Mouse (Mus musculus) embryo, embryonic 11 days (tissue): ENCODE results near the gene Por.

Experiments
- DNase-seq: peaks from one replicate; pipeline ENCODE4 v3.0.0-alpha.2; 2015

The Por gene

DNA sequence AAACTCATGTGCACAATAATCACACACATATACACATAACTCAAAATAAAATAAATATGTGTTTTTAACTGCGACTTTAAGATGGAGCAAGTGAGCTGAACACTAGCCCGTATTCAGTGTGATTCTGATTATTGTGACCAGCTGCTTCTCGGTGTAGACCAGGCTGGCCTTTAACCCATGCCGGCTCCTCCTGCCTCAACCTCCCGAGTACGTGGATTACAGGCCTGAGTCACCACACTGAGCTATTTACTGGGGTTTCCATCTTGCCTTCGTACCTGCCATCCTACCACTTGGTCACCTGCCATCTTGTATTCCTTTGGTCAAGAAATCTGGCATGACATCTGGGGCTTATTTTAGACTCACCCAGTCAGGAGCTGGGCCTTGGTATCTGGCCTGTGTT lies 33.6 kb downstream of the Por start:
- no peak for DNase-seq

GRCm38 (mm10) chr5:135705383-135705782 lies 35.5 kb downstream of the Por start:
- DNase-seq, result no peak

DNA sequence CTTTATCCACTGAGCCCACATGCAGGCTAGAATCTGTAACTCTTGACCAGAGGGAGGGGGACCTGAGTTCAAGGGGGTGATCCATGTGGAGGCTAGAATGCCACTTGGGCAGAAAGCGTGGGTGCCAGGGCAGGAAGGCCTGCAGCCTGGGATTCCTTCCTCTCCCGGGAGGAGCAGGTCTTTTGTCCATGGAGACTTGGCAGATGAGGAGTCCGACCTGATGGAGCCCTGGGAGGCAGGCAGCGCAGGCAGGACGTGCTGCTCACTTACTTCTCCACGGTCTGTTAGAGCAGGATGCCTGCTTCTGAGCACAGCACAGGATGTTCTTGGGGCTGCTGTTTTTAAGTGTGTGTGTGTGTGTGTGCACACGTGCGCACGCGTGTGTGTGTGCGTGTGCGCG lies 37.2 kb downstream of the Por start:
- no peak for DNase-seq

- DNase-seq, result no peak
These were observed 38.0 kb downstream of the Por start for GRCm38 (mm10) chr5:135707855-135708254.

DNA sequence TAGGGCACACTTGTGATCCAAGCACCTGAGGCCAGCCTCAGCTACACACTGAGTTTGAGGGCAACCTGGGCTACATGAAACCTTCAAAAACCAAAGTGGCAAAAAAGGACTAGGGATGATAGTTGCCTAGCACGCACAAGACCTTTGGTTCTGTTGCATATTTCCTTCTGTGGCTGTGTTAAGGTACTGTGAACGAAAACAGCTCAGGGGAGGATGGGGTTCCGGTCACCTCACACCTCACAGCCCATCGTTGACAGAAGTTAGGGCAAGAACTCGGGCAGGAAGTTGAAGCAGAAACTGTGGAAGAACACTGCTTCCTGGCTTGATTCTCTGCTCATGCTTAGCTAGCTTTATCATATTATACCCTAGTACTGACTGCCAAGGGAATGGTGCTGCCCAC lies 39.9 kb downstream of the Por start:
- no peak for DNase-seq

DNA sequence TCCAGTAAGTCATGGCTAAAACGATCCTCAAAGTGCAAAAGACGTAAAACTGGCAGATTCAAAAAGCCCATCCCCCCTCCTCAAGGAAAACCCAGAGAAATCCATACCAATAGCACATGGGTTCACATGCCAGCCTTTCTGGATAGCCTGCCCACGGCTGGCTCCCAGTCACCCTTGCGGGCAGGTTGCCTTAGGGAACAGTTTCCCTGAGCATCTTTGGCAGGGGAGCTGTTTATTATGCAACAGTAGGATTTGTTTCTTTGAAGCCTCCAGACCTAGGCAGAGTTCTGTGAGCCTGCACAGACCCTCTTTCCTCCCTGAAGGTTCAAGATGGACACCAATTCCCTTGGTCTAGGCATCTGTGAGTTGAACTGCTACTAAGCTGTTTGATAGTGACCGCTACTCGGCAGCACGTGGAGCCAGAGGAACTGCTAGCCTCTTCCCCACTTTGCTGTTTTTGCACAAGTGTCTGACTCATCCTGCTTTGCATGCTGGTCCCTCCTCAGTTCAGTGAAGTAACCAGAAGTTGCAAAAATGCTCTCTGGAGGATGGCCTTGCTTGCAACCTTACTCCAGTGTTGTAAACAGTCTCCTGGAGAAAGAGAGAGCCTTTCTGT lies 40.9 kb downstream of the Por start:
- DNase-seq, result no peak

GRCm38 (mm10) chr5:135711582-135712355 lies 41.9 kb downstream of the Por start:
- no peak for DNase-seq

DNA sequence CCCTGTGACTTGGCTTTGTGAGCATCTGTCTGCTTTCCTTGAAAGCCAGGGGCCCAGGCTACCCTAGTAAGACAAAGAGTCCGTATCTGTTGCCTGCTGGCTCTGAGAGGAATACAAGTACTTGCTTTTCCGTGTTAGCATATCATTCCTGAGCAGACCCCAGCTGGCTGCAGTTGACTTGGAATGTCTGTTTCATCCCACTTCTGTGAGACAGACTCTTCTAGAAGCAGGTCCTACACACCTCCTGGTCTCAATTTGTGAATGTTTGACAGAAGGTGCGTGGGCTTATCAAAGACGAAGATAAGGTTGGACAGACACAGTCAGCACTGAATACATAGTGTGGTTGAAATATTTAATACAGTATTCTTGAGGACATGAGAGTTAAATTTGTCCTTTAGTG lies 43.0 kb downstream of the Por start:
- no peak for DNase-seq

DNA sequence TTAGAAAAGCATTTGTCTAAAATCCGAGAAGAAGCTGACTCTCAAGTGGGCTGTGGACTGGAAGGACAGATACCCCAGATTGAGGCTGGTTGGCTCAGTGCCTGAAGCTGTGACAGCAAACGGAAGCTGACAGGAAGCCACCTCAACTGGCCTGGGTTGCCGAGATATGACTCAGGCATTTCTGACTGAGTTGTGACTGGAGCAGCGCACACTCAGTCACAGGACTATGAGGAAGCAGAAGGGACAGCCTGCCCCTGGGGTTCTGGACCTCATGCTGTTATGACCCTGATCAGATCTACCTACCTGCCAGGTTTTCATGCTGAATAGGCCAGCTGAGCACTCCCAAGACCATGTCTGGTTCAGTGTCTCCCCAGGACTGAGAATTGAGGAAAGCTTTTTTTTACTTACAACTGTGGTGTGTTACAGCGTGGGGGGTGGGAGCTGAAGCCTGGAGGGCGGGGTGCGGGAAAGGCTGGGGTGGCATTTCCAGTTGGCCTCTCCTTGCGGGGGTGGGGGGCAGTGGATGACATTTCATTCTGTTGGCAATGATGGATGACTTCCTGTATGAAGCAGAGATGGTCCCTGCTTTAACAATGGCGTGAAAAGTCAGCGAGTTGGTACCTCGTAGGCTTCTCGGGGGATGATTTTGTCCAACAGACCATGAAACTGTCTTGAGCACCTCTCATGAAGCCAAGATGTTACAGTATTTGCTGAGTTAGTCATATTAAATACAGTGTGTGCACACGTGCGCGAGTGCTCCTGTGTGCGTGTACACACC lies 43.8 kb downstream of the Por start:
- DNase-seq, result peak; percentile 39

GRCm38 (mm10) chr5:135715624-135716023 lies 45.8 kb downstream of the Por start:
- DNase-seq, result peak; percentile 35

- DNase-seq, result no peak
These were observed 49.8 kb downstream of the Por start for GRCm38 (mm10) chr5:135719586-135720120.

- no peak for DNase-seq
These were observed 50.3 kb downstream of the Por start for GRCm38 (mm10) chr5:135720121-135720520.

GRCm38 (mm10) chr5:135721076-135721475 lies 51.2 kb downstream of the Por start:
- DNase-seq, result no peak

- DNase-seq, result no peak
These were observed 52.3 kb downstream of the Por start for GRCm38 (mm10) chr5:135722121-135722520.

DNA sequence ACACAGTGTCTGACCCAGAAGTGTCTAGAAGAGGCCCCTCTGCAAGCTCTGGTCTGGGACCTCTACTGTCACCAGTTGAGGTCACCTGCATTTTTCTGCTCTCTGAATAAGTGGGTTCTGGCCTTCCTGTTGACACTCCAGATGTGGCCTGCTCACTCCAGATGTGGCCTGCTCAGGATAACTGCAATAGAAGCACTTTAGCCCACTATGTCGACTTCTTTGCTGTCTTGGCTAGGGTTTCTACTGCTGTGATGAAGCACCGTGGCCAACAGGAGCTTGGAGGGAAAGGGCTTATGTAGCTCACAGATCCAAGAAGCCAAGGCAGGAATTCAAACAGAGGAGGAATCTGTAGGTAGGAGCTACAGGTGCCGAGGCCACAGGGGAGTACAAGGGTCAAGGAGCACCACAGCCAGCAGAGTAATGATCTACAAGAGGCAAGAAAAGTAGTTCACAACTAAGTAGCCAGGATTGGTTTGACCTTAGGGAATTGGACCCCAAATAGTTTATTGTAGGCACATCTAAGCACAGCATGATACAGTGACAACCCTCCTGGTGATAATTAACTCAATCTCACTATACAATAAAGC lies 53.4 kb downstream of the Por start:
- DNase-seq, result no peak

DNA sequence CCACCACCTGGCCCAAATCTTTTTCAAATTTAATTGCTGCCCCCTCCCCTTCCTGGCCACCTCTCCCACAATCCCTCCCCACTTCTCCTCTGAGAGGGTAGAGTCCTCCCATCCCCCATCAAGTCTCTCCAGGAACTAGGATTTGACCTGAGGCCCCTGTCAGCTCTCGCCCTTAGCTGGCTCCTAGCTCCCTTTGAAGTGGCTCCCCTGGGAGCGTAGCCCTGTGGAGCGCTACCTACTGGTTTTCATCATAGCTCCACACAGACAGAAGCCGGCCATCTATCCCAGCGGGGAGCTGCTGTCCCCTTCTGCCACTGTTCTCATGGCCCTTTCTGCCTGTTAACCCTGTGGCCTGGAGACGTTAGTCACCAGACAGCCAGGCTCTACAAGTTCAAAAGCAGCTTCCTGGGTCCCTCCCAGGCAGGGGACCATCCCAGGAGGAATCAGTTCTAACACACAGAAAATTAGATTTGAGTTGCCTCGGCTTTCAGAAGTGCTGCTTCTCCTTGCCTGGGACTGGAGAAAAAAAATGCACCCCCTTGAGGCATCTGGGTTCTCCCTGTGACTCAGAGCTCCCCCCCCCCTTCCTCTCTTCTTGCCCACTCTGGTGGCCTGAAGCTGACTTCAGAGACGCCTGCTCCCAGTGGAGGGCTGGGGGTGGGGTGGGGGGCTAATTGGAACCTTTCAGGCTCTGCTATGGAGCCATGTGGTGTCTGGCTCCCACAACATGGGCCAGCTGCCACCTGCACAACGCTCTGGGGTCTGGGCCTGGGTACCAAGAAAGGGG lies 54.9 kb downstream of the Por start:
- peak; percentile 84 for DNase-seq

DNA sequence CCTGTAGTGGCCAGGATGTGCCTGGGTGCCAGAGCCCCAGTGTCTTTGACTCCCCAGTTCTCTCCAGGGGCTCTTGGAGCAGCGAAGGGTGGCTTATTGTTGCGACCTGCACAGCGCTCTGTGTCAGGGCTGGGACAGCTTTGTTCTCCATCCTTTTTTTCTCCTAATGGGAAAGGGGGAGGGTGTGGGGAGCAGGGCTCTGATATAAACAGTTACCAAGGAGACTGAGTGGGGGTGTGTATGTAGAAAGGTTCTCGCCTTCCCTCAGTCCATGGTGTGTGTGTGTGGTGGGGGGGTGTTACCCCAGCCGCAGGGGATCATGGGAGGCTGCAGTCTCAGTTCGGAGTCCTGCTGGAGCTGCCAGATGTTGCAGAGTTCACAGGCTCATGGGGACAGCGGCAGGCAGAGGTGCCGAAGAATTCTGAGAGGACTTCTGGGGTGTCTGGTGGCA lies 55.6 kb downstream of the Por start:
- DNase-seq, result peak; percentile 88

- DNase-seq, result no peak
These were observed 56.2 kb downstream of the Por start for GRCm38 (mm10) chr5:135725991-135726390.

DNA sequence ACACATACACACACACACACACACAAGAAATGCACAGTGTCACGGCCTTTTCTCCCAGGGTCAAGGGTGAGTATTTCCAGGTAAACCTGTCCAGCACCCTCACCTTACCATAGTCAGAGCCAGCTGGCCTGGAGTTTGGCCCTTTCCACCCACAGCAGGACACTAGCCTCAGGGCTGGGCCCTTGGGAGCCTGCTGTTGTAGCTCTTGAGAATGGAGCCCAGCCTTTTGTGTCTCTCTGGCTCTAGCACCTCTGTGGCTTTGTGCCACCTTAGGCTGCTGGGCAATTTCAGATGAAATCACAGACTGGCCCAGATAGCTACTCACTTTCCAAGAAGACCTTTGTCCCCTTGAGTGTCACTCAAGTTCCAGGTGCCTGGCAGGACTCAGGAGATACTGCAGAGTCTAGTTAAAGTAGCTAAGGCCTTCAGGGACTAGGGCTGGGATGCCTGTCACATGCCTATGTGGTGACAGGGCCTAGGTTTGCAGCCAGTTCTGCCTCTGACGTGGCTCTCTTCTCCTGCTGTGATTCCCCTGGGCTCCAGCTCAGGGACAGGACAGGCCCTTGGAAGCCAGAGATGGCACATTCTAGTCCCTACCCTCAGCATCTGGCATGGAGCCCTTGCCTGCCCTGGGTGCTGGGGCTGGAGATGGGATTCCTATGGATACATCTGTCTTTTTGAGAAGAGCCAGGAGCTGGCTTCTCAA lies 57.0 kb downstream of the Por start:
- DNase-seq, result no peak

- DNase-seq, result no peak
These were observed 58.0 kb downstream of the Por start for GRCm38 (mm10) chr5:135727871-135728270.

DNA sequence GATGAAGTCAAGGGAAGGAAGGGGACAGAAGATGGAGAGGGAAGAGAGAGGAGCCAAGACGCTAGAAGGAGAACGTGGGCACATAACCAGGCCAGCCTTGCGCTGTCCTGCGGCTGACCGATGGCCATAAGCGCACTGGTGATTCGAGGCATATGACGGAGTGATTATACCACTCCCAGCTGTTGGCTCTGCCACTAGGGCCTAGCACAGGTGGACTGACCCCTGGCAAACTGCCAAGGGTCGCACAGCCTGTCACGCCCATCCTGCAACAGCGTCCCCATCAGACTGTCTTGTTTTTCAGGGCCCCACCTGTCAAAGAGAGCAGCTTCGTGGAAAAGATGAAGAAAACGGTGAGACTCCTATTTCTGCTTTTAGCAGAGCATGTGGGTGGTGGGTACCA lies 58.5 kb downstream of the Por start:
- no peak for DNase-seq

- DNase-seq, result no peak
These were observed 59.5 kb downstream of the Por start for GRCm38 (mm10) chr5:135729351-135729750.
